Mouse (Mus musculus): ENCODE measurements around the gene Gk2.
A peak's percentile ranks its signal among the peaks of the same experiment; 100 is the strongest.

Gk2 gene

DNA sequence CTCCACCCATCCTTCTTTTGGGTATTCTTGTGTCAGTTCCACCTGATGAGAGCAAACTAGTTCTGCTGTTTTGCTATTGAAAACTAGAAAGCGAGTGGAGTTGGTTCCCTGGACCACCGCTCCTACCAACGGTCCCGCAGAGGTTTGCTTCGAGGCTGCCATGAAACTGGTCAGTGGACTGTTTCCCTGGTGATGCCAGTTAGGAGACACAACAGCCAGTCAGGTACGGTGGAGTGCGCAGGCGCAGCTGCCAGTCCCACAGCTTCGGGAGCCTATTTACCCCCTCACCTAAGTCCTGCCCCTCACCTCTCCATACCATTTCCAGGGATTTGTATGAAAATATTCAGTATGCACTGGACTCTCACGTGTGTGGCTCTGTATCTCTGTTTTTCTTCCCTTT lies at the start of gene Gk2:
Gk2 (minus strand) TSS at position 206 of the 400 bp plus-strand sequence.
- no peak for DNase-seq (ENCODE audit: low spot score)

DNA sequence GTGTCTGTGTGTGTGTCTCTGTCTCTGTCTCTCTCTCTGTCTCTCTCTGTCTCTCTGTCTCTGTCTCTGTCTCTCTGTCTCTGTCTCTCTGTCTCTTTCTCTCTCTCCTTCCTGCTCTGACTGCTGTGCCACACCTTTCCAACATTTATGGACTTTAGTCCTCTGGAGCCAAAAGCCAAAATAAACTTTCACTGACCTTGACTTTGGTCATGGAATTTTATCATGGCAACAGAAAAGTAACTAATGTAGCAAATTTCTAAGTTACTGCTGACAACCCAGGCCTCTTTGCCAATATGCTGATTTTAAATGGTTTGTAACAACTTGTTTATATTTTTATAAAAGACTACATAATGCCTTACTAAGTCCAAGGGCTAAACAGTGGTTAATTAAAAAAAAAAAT lies 41.2 kb upstream of the Gk2 start:
- no peak for DNase-seq (ENCODE audit: low spot score)

DNA sequence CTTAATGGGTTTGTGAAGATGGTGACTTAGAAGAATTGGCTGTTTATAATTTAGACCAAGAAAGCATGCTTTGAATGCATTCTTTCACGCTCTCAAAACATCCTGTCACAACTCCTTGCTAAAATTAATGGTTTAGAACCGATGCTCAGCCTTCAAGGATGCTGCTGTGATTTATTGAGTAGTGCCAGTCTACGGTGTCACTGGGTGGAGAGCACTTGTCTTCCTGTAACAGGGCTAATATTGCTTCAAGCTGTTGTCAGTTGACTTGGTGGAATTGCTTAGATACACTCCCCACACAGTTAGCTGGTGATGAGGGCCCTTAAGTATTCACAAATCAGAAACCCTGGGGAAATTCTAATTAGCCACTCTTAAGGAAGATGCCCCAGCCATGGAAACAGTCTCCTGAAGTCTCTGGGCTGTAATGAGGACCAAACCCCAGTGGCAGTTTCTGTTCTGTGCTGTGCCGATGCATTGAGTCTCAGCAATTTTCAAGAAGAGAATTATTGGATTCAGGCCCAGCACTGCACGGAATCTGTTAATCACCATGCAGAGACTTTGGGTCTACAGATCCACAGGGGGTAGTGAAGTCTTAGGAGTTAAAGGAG lies 38.8 kb upstream of the Gk2 start:
- no peak for DNase-seq (ENCODE audit: low spot score)

DNA sequence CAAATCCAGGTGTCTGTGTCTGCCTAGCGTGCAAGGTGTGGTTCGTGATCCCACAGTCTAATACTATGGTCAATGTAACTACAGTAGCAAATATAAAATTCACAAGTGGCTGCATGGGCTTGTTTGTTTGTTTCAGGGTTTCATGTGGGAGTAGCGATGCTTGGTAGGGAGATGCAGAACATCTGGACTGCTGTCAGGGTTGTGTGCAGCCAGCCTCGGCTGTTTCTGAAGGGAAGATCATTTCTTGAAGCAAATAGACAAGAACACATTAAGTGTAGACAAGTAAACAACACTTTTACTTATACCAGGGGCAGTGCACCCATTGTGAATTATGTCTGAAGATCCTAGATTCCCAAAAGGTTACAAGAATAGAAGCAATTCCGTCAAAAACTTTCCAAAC lies 36.6 kb upstream of the Gk2 start:
- DNase-seq (ENCODE audit: low spot score), result no peak

DNA sequence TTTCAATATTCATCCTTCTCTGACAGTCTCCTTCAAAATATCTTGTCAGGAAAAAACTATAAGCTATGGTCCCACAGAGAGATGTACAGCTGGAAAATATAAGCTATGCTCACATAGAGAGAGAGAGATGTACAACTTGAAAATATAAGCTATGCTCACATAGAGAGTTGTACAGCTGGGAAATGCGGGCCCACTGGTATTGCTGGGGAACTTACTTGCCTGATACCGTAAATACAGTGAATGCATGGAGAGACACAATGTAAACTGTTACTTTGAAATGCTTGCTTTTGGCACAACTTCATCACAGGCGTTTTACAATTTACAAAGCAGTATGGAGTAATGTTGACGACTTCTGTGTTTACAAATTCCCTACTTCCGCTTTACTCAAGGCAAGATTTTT lies 29.3 kb upstream of the Gk2 start:
- DNase-seq (ENCODE audit: low spot score), result no peak

DNA sequence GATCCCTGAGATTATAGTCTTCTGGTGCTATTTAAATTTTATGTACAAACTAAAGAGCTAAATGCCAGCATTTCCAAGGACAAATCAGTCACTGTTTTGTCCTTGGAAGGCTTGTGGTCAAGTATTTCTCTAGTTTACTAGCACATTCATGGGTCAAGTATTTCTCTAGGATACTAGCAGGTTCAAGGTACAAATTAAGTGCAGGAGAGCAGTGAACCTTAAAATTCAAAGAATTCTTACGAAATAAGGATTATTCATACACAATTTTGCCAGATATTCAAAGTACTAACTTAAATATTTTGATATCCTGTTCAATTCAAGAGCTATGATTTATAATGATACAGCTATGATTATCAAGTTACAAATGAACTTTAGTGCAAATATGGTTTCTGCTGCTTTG lies 23.2 kb upstream of the Gk2 start:
- no peak for DNase-seq (ENCODE audit: low spot score)

DNA sequence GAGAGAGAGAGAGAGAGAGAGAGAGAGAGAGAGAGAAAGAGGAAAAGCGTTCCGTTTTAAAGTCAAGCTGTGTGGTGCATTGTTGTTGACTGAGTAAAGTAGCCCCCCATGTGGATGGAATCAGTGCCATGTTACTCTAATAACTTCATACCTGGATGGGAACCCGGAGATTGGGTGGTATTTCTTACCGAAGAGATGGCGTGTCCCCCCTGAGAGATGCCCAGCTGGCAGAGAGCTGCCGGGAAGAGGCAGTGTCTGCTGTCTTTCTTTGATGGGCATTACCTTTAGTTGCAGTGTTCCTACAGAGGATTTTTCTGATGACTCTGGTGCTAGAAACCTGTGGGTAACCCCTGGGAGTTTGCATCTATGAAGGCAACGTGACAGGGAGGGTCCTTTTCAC lies 10.4 kb upstream of the Gk2 start:
- no peak for DNase-seq (ENCODE audit: low spot score)

DNA sequence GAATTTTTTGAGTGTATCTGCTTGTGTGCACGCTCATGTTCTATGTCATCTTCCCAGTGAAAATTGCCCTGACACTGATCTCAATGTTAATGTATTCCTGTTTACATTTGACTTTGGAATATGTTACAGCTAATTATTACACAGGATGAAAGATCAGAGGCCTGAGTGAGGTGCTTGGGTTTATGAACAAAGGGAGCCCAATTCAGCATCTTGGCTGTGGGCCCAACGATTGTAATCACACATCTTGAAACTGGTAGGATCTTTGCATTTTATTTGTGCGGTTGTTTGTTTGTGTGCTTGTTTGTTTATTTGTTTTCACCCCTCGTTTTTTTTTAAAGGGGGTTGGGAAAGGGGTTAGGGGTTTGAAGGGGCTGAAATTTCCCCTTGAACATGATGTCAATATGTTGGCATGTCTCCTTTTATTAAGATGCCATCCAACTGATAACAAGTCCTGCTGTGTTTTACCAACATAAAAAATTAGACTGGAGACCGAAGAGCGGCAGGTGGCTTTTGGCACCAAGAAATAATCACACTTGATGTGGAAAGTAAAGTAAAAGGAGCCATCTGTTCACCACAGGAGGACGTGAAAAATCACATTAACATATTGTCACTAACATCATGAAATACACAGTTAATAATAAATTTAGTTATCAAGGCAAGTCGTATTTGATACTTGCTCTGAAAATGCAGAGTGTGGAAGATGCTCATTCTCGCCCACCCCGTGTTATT lies 9.8 kb upstream of the Gk2 start:
- no peak for DNase-seq (ENCODE audit: low spot score)

DNA sequence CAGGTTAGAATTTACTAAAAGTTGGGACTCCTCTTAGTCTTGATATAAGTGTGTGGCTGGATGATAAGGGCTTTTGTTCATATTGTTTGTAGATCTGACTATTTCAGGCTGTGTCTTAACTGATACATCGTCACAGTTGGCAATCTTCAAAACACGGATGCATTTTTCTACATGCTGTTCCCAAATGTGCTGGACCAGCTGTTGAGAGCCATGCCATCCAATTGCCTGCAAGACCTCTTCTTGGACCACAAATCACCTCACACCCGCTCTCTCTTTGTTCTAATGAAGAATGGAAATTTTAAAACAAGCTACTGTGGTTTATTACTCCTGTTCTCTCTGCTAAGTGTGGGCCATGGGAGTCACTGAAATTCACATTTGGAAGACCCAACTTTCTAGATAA lies 9.1 kb upstream of the Gk2 start:
- no peak for DNase-seq (ENCODE audit: low spot score)

DNA sequence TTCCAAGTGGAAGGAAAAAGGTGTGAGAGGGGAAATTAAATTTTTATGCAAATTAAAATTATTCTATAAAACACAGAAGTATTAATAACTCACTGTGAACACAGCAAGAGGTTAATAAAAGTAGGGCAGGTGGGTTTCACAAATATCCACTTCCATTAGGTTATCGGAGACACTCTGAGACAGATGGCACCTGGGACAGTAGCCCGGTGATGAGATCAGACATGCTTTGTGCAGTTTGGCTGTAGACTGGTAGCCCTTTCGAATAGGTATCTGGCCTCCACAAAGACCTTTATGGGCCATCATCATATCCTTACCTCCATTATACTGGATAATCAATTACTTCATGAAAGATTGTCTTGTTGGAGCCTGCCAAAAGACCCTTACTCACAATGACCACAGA lies 6.0 kb upstream of the Gk2 start:
- no peak for DNase-seq (ENCODE audit: low spot score)

DNA sequence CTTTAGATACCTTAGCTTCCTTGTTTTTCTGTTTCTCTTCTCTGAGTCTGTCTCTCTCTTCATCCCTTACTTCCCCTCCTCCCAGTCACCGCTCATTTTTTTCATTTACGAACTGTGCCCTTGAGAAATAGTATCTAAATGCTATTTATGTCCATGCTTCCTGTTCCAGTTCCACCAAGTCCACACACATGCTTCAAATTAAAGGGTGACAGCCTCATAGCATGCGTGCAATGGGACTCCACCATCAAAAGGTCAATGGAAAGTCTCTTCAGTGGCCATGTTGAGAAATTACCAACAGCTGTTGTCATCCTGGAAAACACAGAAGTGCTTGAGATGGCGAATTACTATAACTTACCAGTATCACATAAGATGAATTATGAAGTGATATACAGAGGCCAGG lies 5.4 kb downstream of the Gk2 start:
- DNase-seq (ENCODE audit: low spot score), result no peak

DNA sequence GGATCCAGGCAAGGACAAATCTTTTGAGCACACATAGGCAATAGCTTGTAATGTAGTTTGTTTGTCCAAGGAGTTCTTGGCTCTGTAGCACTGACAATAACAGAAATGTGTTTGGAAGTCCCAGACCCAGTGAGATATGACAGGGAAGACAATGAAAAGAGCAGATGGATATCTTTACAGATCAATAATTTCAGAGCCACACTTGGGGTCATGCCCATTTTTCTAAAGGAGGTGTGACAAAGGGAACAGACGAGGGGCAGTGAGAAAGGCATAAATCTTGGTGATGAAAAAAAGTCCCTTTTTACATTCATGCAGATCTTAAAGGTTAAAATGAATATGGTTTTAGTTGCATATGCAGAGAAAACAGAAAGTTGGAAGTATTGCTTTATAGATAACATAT lies 12.6 kb downstream of the Gk2 start:
- no peak for DNase-seq (ENCODE audit: low spot score)

DNA sequence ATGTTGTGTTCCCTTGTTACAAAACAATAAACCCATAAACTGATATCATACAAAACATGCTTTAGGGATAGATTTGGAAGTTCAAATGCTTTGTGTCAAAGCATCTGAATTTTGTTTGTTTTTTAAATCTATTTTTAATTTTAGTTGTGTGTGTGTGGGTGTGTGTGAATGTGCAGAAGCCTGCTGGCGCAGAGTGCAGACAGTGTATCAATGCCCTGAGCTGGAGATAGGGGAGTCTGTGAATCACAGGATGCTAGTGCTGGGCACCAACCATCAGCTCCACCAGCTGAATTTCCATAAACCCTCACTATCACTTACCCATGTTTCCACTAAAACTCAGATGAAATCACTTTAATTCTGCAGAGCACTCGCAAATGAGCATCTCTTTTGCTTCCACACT lies 24.3 kb downstream of the Gk2 start:
- no peak for DNase-seq (ENCODE audit: low spot score)

DNA sequence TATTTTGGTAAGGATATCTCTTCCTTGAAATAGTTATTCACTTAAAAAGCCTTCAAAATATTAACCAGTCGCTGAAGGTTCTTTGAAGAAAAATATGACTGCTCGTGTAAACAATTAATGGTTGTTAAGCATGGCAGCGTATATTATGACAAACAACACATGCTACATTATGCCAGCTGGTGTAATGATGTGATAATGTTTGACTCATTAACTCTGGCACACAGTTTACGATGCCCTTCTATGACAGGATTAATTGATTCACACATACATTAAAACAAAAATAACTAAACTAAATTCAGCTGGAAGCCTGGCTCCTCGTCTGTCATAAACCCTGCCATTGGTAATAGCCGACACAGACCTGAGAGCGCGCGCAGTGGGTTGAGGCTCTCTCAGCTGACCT lies 26.8 kb downstream of the Gk2 start:
- no peak for DNase-seq (ENCODE audit: low spot score)

DNA sequence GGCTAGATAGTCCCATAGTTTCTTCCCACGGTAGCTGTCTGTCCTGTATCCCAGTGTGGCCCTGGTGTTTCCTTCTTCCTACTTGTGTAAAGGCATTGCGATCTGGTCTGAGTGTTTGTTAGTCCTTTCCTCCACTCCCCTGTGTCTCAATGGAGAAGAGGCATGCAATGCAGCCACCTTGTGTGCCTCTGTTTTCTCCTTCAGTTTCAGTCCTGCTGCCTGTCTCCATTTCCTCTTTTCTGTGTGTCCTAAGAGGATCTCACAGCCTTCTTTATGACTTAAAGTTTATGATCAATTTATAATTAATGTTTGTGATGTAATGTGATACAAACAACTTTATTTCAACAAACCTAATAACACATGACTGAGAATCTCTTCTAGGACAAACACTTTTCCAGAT lies 35.2 kb downstream of the Gk2 start:
- DNase-seq (ENCODE audit: low spot score), result no peak

DNA sequence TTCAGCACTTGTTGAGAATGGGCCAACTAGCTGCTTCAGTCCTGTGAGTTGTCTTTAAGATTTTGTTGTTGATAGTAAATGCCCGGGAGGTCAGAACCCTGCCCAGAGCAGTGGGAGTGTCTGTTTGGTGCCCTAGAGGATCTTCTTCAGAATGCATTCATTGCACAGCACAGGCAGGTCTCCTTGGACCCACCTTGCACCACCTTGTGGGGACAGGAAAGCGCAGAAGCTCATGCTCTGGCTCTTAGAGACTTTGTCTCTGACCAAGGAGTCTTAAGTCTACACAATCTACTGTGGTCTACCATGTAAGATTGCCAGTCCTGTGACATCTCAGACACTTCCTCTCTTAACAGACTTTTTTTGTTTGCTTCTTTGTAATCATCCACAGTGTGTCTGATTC lies 39.6 kb downstream of the Gk2 start:
- no peak for DNase-seq (ENCODE audit: low spot score)

DNA sequence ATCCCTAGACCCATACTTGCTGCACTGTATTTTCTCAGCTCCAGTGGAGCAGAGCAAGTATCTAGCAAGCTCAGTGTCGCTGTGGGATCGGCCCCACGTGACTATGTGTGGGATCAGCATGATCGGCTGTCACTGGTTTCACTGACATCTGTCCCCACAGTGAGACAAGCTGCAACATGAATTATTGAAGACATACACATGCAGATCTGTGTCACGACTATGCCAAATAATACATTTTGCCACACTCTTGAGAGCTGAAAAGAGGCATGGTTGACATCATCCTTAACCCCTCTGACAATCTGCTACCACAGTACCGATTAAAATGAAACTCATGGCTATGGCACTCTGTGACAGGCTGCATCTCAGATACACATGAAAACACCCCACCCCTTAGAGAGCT lies 41.0 kb downstream of the Gk2 start:
- DNase-seq (ENCODE audit: low spot score), result peak; percentile 65

DNA sequence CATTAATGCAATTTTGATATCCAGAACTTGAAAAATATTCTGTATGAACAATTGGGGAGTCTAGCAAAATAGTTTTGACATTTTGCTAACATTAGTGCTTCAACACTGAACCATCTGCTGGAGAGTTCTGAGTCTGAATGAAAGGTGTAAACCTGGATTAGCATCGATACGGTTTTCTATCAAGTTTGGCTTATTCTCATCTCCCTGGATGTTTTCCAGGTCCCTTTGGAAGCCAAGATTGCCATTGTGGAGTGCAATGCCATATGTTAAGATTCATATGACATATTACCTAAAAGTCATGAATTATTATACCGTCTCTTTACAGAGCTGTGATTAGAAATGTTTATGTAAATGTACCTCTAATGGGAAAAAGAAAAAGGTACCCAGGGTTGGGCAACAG lies 43.1 kb downstream of the Gk2 start:
- no peak for DNase-seq (ENCODE audit: low spot score)

DNA sequence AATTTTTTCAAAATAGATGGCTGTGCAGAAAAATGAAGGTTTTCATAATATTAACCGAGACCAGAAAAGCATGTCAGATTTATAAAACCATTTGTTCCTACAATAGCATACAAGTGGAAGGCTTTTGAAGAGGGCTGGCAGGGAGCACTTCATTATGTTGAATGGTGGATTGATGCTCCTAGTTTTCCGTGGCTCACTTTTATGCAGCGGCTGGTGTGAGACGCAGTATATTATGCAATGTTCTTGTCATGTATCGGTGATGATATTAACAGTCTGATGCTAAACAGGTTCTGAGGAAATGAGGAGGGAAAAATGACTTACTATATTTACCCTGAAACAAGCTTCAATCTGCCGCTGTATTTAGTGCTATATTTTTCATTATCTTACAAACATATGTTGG lies 46.6 kb downstream of the Gk2 start:
- no peak for DNase-seq (ENCODE audit: low spot score)

DNA sequence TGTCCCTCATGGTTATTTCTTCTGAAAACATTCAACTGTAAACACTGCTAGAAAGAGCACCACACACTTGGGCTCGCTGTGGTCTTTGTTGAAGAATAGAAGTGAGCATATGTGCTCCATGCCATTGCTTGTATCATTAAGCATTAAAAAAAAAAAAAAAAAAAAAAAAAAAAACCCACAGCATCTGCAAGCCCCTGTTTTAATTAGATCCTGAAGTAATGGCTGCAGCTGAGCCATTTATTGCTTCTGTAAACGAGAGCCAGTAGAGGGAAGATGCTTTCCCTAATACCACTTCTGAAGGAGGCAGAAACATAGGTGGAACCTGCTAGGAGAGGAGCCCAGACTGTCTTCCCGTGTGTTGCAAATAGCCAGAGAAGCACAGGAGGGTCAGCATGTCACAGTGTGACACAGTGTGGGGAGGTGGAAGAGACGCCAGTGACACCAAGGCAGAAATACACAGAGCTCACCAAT lies 47.6 kb downstream of the Gk2 start:
- no peak for DNase-seq (ENCODE audit: low spot score)
